Mouse (Mus musculus) urinary bladder, postnatal 14 days (tissue): Measurements from ENCODE around the gene Mob1b.

ENCODE experiments used
- DNase-seq: peaks from one replicate; pipeline ENCODE4 v3.0.0; 2021; ENCODE audit warnings: low spot score

Gene Mob1b

DNA sequence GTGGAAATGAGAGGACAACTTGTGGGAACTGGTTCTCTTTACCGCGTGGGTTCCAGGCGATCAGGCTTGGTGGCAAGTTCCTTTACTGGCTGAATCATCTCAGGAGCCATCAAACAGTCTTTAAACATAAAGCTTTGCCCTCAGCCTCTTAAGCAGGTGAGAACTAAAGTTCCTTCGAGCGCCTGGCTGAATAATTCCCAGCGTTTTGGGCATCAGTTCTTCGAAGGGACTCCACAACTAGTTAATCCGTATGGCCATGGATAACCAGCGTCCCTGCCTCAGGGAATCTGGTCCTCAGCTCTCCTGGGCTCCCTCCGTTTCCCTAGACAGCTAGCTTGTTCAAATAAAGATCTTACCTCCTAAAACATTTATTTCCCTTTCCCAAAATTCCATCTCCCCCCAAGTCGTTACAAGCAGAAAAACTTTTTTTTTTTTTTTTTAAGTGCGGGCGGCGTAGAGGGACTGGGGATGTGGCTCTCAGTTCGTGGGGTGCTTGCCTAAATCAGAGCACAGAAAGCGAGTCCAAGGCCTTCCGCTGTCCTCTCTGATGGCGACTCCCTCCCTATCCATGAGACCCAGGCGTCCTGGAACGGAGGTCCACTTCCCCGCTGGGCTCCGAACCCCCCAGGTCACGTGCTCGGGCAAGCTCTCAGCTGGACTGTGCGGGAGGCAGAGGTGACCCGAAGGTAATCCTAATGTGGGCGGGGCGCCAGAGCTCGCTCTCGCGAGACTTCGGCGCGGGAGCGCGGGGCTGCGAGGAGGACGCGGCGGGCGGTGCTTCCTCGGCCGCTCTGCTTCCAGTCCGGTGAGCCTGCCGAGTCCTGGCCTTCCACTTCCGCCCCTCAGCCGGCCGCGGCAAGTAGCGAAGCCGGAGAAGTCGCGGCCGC, at the start of gene Mob1b:
Gene Mob1b (plus strand): TSS at position 740 of the 887 bp plus-strand sequence.
- DNase-seq = peak; percentile 99

DNA sequence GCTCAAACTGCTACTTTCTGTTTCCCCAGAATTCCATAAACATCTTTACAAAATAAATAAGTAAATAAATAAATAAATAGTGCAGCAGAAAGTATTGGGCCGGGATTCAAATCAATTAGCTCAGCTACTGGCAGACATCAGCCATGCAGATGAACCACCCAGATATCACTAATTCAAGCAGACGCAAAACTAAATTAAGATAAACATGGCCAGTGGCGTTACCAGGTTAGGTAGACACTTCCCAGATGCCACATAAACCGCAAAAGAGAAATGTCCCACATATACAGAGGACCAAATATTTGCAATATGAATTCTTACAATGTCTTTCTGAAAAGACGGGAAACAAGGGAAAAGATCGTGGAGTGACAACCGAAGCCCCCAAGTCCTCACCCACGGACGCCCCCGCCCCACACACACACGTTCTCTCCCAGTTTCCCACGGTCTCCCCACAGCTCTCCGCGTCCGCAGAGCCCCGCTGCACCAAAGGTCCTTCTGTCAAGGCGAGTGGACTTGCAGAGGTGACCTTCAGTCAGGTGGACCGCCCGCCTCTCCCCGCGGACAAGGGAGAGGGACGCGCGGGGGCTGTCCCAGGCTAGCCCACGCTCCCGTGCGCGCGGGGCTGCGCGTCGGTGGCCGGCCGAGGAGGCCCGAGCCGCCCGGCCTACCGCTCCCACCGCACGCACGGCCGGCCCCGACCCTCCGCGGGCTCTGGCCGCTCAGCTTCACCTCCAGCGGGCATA, 45.8 kb upstream of the Mob1b start:
- no peak for DNase-seq

DNA sequence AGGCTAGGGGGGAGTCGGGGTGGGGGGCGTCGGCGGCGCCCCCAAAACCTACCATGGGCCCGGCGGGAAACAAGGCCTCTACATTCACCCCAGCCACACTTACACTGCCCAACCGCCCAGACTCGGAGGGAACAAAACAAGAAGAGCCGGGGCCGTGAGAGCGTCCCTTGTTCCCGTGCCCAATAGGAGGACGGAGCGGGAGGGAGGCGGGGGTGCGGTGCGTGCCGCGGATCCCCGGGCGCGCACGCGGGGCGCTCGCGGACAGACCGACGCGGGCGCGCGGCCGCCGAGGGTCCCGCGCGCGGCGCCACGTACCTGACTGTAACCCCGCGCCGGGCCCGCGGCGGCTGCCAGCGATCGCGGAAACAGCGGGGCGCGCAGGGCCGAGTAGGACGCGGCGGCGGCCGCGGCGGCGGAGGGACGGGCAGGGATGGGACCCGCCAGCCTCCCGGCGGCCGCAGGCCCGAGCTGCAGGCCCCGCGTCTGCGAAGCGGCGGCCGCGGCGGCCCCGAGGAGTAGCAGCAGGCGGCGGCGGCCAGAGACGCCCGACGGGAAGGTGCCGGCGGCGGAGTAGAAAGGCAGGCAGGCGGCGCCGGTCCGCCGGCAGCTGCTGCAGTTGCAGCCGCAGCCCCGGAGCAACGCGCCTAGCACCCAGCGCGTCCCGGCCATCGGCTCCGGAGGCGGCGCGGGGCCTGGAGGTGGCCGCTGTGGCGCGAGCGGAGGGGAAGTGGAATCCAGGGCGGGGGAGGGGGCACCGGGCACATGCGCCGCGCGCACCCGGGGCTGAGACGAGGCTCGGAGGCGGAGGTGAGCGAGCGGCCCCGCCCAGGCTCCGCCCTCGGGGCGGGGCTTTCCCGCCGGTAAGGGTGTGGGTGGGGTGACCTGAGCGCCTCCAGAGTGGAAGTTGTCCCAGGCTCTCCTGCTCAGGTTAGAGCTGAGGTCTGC, 44.9 kb upstream of the Mob1b start, which contains the start of gene Grsf1:
Gene Grsf1 (minus strand): TSS at position 729 of the 945 bp plus-strand sequence.
- peak; percentile 93 for DNase-seq

DNA sequence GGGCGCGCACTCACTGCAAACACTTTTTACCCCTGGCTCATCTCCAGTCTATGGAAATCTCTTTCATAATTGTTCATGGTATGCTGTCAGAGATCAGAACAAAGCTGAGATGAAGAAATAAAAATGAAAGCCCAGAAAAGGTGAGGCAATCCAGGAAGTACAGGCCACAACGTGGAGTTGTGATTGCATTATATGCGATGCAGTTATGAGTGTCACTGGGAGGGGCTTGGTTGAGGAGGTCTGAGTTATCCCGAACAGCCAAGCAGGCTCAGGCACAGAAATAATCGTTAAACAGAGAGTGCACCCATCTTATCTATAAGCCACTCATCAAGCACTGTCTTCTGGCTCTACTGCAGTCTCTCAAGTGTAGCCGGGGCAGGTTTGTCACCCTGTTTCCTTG, 41.7 kb upstream of the Mob1b start:
- DNase-seq = no peak

DNA sequence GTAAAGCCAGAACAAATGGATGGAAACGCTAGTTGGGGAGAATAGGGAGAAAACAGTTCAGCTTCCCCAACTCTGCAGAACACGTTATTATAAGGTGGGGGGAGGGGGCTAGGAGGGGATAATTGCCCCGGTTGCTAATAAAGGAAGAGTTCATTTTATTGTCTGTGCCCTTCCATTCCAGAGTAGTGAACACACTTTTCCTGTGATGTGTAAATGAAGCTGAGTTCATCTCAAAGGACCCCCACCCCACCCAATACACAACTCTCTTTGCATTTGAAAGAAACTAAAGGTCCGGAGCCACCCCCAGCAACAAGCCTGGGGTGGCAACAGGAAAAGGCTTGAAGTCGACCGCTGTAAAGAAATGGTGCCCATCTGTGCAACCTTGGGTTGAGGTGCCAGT, 41.3 kb upstream of the Mob1b start:
- DNase-seq = no peak

DNA sequence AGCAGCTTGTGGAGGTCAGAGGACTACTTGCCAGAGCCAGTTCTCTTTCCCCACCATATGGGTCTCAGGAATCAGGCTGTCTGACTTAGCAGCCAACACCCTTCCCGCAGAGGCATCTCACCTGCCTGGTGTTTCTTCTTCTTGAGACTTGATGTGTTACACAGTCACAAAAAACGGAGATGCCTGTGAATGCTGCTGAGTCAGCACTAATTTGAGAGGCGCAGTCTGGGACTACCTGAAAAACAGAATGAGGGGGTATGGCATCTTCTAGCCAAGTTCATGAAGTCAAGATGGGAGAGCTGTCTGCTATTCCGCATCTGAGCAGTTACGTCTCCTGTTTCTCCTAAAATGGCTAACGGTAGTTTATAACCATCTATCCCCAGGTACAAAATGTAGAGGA, 40.1 kb upstream of the Mob1b start:
- DNase-seq = no peak

DNA sequence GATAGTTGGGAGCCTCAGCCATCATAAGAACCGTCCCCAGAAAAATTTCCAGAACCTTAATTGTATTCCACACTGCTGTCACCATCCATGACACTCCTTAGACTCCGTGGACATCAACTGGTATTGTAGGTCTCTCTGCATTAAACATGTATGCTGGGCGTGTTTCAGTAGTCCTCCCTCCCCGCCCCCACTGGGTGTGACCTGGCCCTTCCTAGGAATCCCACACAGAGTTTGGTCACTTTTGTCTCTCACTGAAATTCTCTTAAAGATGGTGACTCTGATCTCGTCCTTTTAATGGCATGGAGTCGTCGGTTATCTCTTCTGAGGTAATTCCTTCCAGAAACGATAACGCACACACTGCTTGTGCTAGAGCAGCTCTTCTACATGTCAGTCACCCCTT, 36.9 kb upstream of the Mob1b start:
- no peak for DNase-seq

DNA sequence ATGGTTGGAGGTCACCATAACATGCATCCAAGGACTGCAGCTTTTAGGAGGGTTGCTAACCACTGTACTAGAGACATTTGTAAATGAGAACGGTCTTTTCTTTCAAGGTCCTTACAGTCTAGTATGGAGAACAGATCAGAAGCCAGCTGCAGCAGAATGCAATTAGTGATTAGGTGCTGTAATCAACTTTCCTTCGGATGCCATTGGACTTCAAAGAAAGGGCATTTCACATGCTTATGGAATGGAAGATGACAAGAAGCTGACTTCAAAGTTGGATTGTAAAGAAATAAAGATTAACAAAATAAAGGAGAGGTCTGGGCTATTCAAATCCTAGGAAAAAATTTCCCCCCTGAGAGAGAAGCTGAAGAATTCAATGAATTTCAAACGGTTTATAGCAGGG, 36.4 kb upstream of the Mob1b start:
- no peak for DNase-seq

DNA sequence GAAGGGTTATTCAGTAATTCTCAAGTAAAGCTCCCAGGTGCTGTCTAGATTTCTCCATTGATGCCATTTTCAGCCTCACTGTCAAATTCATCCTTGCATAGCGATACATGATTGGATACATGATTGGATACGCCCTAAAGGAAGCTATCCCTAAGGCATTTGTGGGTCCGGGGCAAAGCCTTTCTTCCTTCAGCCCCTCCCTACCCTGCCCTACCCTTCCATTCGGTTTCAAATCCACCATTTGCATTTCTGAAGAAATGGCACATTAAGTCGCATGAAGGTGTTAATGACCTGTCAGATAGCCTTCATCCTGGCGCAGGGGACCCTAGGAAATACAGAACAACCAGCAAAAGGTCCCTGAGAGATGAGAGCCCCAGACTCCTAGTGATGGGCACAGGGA, 35.3 kb upstream of the Mob1b start:
- DNase-seq = no peak

DNA sequence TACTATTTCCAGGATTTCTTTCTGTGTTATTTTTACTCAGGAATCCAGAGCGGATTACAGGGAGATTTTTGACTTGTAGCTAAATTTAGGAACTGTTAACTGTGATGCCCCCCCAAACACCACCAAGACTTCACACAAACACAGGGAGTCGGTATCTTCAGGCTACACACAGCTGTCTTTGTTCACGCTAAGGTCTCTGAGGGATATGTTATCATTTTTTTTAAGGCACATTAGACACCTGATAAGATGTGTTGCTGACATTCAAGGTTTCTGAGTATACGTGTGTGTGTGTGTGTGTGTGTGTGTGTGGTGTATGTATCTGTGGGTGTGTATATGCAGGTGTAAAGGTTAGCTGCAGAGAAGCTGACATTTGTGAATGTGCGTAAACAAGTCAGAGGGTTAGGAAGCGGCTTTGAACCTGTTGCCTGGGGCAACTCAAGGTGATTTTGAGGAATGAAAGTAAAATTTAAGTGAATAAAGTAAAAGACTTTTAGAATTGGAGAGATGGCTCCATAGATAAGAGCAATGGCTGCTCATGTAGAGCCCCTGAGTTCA, 34.8 kb upstream of the Mob1b start:
- no peak for DNase-seq

DNA sequence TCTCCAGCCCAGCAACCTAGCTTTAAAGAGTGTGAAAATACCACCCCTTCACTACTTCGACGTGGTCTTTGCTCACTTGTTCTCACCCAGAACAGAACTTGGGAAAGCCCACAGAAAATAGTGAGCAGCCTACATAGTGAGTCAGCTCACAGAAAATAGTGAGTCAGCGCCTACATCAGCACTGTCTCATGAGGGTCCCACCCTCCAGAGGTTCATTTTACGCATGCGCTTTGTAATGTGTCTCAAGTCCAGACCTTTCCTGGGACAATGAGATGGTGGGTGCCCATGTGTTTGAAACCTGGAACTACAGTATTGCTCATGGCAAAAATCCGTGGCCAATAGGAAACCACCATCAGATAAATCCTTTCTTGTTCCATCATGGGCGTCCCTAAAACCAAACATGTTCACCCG, 32.7 kb upstream of the Mob1b start:
- DNase-seq = no peak

DNA sequence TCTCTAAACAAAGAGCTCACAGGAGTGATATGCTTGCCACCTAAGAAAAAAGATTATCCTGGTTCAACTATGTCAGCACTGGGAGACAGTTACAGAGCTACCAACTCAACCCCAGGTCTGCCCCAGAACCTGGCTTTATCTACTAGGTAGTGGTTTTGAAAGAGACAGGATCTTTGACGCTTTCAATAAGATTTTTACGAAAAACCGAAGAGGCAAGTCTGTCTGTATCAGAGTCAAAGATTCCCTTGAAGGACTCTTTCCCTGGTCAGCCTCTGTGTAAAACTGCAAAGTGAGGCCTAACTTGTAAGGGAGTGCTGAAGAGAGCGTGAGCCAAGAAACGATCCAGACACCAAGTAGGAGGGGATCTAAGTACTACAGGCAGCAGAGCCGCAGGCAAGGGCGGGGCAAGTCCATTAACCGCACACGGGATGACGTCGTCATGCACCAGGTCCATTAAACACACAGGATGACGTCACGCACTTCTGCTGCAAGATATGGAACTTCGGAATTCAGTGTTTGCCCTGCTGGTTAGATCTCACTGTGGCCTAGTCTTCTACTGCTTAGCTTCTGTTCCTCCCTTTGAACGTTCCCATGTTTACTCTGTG, 32.0 kb upstream of the Mob1b start:
- DNase-seq = no peak

DNA sequence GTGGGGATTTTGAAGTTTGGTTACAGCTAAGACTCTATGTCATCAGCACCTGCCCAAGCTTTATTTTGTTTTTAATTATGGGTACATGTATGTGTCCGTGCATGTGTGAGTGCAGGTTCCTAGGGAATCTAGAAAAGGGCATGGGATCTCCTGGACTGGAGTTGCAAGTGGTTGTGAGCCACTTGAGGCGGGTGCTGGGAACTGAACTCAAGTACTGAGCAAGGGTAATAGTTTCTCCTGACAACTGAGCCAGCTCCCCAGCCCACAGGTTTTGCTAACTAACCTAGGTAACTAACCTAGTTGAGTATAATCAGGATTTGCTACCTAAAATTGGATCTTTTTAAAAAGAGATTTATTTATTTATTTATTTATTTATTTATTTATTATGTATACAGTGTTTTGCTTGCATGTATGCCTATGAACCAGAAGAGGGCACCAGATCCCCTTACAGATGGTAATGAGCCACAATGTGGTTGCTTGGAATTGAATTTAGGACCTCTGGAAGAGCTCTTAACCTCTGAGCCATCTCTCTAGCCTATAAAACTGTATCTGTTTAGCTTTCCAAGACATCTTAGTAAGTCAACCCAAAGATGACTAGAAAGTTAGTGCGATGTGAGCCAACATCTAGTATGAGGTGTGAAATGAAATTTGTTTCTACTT, 31.2 kb upstream of the Mob1b start:
- DNase-seq = no peak

DNA sequence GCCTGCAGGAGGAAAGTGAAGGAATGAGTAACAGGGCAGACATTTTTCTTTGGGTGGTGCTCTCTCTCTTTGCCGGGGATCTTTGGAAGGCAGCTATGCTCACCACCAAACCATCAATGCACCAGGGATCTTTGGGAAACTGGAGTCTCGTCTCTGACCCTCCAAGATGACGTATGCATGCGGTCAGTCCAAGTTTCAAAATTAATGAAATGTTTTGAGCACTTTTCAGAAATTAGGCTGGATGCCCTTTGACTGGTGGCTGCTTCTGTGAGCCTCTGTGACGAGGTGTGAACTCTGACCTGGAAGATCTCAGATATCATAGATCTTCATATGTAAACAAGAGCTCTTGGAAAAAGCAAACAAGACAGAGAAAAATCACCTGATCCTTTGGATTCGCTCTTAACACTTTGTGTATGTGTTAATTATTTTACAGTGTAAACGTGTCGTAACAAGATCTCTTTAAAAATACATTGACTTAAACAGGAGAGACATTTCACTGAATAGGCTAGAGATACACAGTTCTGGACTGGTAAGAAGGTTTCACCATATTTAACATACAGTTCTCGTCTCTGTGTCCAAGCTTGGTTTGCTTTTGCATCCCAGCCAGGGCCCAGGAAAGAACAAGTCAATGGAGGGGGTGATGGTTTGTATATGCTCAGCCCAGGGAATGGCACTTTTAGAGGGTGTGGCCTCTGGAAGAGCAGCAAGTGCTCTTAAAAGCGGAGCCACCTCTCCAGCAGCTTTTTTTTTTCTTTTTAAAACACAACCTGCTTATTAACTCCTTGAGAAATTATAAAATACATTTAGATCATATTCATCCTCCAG, 29.8 kb upstream of the Mob1b start:
- no peak for DNase-seq

DNA sequence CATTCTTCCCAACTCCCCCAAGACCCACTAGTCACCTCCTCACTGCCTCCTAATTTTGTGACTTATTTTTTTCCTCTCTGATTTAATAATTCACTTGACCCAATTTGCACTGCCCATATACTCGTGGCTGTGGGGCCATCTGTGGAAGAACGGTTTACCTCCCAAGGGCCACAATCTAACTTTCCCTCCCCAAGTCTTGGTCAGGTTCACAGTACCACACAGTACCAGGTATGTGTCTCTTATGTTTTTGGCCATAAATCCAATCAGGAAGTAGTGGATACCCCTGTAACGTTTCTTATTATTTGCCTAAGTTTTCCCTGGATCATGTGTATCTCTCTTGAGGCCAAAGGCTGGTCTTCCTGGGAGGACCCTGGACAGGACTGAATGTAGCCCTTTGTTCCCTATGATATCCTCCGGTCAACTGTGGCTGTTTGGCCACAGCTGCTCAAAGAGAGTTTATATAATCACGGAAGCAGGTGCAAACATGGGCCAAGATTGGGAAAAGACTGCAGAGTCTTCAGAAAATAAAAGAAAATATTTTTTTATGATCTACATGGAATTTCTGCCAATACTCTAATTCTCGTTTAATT, 29.1 kb upstream of the Mob1b start:
- DNase-seq = no peak

DNA sequence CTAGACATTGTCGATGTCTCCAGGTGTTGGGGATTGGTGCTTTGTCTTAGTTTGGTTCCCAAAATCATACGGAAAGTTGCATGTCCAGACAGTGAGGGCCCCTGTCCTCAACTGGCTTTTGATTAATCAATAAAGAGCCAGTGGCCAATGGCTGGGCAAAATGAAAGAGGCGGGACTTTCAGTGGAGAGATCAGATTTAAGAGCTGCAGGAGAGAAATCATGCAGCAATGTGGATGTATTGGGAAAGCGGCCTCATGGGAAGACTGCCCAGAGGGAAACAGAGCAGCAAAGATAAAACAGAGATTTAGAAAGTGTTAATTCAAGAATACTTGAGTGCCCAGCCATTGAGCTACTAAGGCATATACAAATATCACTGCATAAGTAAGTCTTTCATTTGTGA, 28.1 kb upstream of the Mob1b start:
- DNase-seq = no peak

DNA sequence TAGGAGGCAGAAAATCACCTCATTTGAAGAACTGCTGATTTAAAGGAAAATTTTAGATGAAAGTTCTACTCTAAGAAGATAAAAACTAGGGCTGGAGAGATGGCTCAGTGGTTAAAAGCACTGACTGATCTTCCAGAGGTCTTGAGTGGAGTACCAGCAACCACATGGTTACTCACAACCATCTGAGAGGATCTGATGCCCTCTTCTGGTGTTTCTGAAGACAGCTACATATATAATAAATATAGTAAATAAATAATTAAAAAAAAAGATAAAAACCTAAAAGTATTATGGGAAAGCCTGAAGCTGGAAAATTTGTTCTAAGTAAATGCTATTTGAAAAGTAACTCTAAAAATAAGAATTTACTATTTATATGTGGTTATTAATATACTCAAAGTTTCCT, 27.6 kb upstream of the Mob1b start:
- DNase-seq = no peak

DNA sequence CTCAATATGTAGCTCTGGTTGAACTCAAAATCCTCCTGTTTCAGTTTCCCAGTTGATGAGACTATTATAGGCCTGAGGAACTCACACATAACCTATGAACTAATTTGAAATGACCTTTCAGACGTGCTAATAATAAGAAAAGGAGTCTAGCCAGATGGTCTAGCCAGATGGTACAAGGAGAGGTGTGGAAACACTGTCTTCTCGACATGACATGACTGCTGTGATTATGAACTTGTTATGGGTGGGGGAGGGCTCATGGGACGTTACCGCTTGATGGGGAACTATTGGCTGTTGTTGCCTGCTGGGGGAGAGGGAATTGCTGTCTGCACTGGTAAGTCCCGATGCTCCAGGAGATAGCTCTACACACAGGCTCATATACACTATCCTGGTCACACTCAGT, 23.4 kb upstream of the Mob1b start:
- DNase-seq = no peak

DNA sequence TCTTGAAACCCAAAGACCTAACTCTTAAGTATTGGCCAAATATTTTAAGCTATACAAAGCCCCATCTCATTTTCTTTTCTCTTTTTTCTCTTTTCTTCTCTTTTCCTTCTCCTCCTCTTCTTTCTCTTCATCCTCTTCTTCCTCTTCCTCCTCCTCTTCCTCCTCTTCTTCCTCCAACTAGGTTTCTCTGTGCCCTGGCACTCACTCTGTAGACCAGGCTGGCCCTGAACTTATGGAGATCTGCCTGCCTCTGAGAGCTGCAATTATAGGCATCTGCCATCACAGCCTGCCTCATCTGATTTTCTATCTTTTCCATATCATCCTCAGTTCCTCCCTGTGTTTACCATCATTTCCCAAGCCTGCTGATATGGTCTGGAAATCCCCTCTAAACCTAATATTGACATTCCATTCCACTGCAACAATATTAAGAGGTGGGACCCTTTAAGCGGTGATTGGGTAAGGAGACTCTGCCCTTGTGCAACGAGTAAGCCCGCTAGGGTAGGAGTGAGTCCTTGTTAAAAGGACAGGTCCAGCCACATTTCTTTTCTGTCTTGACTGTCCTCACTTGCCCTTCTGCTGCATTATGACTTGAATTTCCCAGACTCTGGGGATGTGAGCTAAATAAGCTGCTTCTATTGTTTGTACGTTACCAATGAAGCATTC, 21.3 kb upstream of the Mob1b start:
- DNase-seq = no peak
